Mouse (Mus musculus) lung, postnatal 25 days (tissue): ENCODE results near the gene Ctnna3.

Source experiments
- DNase-seq: peaks from one replicate; pipeline ENCODE4 v3.0.0; 2022; ENCODE audit warnings: low spot score

The Ctnna3 gene

GRCm38 (mm10) chr10:63526027-63526426, 96.1 kb downstream of the Ctnna3 start:
- no peak for DNase-seq

DNA sequence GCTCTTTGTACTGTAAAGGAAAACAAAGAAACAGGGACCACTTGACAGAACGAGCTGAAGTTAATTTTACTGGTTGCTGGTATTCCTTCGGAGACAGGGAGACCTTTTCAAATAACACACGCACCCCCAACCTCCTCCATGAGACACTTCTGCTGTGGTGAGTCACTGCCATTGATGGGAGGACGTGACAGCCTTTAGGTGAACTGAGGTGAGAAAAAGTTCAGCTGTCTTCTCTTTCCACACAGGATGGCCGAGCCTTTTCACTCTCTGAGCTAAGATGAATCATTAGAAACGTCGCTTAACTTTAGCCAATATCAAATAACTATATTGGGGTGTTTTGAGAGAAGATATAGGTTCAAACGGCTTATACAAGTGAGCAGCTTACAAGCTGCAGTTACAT, 102.5 kb downstream of the Ctnna3 start:
- no peak for DNase-seq

DNA sequence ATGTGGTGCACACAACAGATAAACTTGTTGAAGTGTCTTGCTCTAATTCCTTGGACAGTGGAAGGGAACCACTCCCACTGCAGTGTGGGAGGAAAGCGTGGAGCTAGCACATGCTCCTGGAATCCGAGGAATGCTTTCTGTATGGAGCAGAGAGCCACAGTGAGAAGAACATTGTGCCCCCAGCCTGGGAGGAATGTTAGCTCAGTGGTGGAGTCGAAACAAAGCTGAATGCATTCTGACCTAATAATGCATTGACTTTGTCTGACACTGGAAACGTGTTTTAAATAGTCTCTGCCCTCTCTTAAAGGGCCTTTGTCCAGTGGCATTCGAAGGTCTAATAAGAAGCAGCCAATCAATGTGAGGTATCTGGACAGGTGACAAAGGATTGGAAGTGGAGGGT, 111.9 kb downstream of the Ctnna3 start:
- DNase-seq = peak; percentile 38

GRCm38 (mm10) chr10:63542493-63542892, 112.6 kb downstream of the Ctnna3 start:
- no peak for DNase-seq

- no peak for DNase-seq
Observed at GRCm38 (mm10) chr10:63566691-63567090, 136.8 kb downstream of the Ctnna3 start.

DNA sequence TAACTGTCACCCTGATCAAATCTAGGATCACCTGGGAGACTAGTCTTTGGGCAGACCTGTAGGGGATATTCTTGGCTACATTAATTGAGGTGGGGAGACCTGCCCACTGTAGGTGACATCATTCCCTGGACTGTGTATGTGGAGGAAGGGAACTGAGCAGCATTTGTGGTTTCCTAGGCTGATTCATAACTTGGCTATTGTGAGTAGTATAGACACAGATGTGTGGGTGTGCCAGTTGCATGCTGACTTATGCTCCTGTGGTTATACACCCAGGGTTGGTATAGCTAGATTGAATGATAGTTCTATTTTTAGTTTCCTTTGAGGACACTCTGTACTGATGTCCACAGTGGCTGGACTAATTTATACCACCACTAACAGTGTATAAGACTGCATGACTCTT, 141.7 kb downstream of the Ctnna3 start:
- no peak for DNase-seq

DNA sequence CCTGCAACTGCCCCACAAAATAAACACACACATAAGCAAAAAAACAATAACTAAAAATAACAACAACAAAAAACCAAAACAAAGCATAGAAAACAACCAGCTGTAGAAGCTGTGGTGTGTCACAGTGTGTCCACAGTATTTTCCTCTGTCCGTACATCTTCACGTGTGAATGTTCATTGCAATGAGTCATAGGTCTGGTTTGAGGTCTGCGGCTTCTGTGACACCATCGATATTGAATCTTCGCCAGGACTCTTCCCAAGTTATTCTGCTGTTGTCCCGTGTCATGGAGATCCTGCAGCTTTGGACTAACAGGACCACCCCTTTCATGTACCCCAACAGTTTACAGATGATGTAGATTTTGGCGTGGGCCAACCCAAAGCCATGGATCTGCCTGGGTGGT, 143.0 kb downstream of the Ctnna3 start:
- DNase-seq = no peak

DNA sequence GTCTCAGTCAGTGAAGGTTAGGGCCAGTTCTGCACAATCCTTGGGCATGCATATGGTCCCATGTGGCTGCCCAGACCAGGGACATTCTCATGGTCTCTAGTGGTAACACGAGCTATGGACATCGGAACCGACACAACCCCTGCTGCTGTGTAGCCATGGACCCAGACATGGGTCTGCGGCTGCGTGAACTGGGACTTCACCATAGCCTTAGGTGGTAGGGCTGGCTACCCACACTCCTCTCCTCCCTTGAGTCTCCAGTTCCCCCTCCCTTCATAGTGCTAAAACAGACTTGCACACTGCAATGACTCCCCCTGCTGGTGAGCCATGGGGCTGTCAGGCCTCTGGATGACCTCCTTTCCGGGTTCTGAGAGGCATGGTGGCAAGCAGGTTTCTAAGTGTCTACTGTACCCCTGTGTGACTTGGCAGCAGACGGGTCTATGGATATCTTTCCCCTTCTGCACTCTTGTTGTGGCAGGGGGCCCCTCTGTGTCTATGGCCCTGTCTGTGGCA, 144.3 kb downstream of the Ctnna3 start:
- DNase-seq = no peak

DNA sequence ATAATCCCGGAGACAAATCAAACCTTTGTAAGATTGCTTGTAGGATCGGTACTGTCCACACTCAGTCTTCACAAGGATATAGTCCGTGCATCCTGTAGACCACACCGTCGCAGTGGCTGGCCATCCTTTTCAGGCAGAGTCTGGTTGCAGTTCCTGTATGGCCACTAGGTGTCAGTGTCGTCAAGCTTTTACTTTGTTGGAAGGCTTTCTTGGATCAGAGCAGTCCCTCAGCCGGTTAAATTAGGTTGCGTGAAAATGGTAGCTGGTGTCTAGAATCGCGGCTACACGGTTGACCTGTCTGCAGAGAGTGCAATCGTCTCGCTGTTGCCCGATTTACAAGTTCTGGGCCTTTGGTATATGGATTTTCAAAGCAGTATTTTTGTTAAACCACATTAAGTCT, 152.7 kb downstream of the Ctnna3 start:
- peak; percentile 63 for DNase-seq

GRCm38 (mm10) chr10:63583798-63584374, 154.0 kb downstream of the Ctnna3 start:
- no peak for DNase-seq

DNA sequence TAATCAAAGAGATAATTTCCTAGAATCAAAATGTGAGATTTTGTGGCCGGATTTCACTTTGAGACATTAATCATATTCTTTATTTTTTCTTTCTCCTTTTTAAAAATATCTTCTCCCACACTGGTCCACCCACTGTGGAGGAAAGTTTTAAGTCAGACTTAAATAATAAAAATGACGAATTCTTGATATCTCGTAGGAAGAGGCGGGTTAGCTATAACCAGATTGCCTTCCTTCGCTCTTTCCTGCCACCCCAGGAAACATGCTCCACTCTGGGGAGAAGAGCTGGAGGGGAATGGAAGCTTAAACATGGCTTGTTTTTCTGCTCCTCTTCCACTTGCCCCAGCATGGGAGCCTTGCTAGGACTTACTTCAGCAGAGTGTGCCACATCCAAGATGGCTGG, 169.5 kb downstream of the Ctnna3 start:
- no peak for DNase-seq

GRCm38 (mm10) chr10:63601206-63601605, 171.3 kb downstream of the Ctnna3 start:
- no peak for DNase-seq

DNA sequence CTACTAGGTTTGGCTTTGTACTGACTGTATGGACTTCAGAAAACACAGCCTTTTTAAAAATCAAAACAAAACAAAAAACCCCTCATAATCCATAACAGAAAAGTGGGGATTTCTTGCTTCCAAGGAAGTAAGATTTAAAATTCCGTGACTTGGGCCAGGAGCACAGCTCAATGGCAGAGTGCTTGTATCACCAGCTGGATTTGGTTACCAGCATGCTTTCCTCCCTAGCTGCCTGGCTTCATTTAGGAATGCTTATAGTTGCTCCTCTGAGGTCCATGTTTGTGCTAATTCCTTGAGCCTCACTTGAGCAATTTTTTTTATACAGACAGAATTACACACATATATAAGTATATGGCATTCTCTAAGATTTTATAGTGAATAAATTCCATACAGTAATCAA, 198.6 kb downstream of the Ctnna3 start:
- no peak for DNase-seq

- DNase-seq = no peak
Observed at GRCm38 (mm10) chr10:63633915-63634314, 204.0 kb downstream of the Ctnna3 start.

DNA sequence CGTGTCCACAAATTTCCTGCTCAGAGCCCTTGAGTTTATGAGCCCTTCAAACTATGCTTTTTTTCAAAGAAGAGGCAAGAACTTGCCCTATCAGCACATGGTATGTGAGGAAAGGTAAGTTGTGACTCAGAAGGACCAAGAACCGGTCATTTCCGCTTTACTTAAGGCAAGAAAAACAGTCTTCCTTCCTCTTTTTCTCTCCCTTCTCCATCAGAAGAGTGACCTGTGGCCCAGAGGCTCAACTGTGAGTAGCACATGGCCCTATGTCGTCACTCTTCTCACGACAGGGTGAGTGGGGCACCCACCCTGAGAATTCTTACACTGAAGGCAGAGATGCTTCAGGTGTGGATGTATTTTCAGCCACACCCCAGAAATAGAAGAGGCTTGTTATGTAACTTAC, 208.1 kb downstream of the Ctnna3 start:
- no peak for DNase-seq

DNA sequence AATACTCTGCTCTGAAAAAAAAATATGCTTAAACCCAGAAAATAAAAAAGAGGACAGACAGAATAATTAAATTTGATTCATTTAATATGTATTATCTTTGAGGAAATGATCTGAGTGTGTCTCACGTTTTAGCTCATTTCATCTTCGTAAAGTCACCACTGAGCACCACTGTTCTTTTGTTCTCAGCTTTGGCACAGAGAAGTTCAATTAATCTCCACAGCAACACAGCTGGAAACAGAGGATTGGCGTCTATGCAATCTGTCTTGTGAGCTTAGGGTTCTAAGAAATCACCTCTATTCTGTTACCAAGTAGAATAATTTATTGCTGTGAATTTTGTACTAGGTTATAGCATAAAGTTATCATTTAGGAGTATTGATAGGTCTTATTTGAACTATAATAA, 217.4 kb downstream of the Ctnna3 start:
- DNase-seq = no peak

GRCm38 (mm10) chr10:63650307-63650706, 220.4 kb downstream of the Ctnna3 start:
- DNase-seq = no peak

DNA sequence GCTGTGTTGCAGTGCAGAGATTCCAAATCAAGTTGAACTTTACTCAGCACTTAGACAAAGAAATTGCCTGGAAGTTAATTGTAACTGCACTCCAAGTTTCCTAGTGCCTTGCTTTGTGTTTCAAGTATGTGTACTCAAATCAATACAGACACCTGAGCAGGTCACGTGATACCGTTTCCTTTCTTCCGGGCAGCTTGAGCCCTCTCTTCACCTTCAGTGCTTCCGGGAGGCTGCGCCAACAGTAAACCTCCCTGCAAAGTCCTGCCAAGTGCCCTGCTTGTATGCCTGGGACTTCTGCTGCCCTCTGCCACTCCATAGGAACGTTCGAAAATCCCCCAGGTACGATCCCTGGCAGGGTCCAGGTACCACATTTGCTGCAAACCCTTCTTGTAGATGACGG, 223.0 kb downstream of the Ctnna3 start:
- DNase-seq = peak; percentile 70

GRCm38 (mm10) chr10:63653571-63653970, 223.7 kb downstream of the Ctnna3 start:
- no peak for DNase-seq

DNA sequence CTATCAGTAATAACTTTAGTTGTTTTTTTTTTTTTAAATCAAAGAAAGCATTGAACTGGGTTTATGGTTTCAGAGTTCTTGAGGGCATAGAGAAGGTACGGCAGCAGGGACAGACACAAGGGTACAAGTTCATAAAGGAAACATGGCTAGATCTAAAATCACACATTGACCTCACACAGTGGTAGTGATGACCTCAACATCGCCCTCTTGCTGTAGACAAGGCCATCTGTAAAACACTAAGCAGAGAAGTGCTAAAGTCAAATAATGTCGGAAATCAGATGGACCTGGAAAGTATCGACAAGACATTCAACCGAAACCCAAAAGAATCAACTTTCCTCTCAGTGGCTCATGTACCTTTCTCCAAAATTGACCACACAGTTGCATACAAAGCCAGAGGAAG, 224.7 kb downstream of the Ctnna3 start:
- DNase-seq = no peak

- DNase-seq = no peak
Observed at GRCm38 (mm10) chr10:63676343-63676742, 246.4 kb downstream of the Ctnna3 start.

GRCm38 (mm10) chr10:63689233-63689632, 259.3 kb downstream of the Ctnna3 start:
- no peak for DNase-seq

DNA sequence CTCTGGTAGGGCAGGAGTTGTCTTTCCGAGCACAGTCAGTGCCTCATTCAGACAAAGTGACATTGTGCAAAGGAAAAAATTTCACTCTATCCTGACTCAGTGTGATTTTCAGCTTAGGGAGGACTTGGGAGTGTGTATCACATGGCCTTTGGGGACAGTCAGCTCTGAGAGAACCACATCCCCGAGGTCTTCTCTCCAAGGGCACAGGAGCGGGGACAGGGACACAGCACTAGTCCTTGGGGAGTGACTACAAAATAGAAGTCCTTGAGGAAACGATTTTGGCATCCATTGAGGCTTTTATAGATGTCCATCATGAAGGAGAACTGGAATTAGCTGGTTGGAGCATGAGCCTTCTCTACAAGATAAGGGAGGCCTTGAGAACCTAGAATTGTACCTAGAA, 259.8 kb downstream of the Ctnna3 start:
- no peak for DNase-seq

- peak; percentile 8 for DNase-seq
Observed at GRCm38 (mm10) chr10:63692039-63692438, 262.1 kb downstream of the Ctnna3 start.

DNA sequence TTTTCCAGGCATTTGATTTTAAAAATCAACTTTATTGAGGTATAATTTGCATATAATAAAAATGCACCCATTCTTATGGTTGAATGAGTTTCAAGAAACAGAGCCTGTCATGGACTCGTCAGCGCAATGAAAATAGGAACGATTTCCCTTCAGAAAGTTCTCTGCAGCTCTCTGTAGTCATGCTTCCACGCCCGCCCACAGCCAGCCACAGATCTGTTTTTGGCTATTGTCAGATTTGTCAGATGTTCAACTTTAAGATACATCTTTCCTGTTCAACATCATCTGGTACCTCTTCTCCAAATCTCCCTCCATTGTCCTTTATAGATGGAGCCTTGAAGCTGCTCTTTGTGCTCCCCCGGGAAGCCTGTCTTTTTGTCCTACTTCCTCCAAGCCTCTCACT, 280.3 kb downstream of the Ctnna3 start:
- no peak for DNase-seq
